Mouse (Mus musculus): ENCODE results near the gene Elk3. TPM values are rescaled to one million over a fixed set of nuclear protein-coding genes. Genes with fewer than 3 reads are reported as not detected.

Elk3 gene
- total RNA-seq, 2 experiments from 2014 or later, result 64.1 to 67.2 TPM

DNA sequence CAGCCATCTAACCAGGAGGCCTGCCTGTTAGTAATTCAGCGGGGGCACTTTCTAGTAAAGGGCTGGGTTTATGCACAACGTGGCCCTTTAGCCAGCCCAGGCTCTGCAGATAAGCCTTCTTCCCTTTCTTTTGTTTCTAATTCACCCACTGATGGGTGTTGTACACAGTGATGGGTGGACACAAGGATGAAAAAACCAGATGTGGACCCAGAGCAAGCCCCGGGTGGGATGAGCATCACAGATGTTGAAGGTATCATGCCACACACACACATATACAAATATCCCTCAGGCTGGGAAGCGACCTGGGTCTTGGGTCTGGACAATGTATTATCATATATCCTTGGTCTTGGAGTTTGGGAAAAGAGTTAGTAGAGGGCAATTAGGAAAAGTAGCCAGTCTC is 7.7 kb downstream of the Elk3 start:
- no peak for DNase-seq
- intact Hi-C loops (cut with DNase I), result no loop called here

DNA sequence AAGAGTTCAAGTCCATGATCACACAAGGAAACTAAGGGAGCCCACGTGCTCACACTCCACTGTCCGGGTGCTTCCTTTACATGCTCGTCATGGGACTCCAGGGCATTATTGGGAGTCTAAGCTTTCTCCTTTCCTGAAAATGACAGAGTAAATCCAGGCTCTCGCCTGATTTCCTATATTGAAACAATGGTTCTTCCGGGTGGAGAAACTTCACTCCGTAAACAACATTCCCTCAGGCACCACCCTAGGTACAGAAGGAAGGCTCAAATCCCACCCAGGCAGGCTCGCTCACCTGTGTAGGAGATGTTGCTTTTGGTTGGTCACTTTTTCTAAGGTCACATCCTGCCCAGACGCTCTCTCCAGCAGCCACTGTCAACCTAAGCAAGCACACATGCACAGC is 9.1 kb downstream of the Elk3 start:
- intact Hi-C loops (cut with DNase I), result no loop called here
- no peak for DNase-seq

DNA sequence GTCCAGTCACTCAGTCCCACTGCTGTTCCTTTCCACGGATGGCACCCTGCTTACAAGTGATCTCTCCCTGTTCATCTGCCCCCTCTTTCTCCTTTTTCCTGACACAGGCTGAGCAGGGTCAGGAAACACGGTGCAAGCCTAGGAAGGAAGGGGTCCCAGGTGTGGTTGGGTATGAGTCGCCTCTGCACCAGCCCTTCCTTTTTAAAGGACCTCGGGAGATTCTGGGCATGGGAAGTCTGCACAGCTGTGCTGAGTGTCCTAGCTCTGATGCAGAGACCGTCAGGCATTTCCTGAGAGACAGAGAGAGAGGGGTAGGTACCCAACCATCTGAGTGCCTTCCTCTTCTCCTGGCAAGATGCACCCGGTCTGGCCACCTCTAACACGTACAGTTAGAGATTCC is 12.7 kb downstream of the Elk3 start:
- intact Hi-C loops (cut with DNase I), result loop anchor here (5.0 kb wide), 1 partner anchor 39 kb away; no protein-coding TSS in a partner anchor
- no peak for DNase-seq

DNA sequence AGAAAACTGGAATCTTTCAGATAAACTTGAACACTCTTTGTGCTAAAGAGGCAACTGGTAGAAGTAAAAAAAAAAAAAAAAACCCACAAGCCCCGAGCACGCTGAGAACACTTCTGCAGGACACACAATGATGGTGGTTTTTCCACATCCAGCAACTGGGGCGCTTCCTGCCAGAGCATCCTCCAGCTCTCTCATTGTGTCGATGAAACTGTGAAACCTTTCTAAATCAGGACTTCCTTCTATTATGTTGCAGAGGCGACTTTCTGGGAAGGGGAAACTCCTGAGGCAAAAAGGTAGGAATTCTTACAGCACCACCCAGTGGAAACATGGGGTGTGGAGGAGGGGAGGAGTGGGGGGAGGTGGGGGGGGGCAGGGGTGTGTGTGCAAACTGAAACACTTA is 13.2 kb downstream of the Elk3 start:
- DNase-seq, result no peak
- intact Hi-C loops (cut with DNase I), result loop anchor here (5.0 kb wide), 1 partner anchor 40 kb away; no protein-coding TSS in a partner anchor

DNA sequence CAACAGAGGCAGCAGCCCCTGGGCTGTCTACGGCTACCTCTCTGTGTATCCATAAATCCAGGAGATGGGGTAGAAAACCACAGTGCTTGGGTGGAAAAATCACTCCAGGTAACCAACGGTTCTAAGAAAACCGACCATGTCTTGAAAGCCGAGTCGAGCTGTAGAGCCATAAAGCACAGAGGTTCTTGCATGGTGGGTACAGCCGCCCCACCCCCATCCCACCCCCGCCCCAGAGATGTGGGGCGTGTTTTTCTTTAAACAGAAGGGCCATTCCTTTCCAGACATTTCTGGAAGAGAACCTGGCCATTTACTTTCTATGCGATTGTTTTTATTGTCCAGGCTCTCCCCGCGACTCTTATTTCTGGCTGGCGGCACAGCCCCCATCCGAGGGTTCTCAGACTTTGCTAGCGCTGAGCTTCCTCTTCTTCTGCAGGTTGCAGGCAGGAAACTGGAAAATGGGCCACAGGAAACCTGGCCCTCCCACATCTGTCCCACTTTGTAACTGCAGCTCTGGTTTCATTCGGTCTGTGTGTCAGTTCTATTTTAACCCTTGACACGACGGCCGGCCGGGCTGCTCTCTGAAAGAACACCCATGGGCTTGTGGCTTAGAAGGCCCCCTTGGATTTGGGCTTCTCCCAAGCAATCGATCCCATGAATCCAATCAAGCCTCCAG is 16.3 kb downstream of the Elk3 start:
- intact Hi-C loops (cut with DNase I), result loop anchor here (5.0 kb wide), 2 partner anchors 43 to 78 kb away; no protein-coding TSS in a partner anchor
- no peak for DNase-seq

DNA sequence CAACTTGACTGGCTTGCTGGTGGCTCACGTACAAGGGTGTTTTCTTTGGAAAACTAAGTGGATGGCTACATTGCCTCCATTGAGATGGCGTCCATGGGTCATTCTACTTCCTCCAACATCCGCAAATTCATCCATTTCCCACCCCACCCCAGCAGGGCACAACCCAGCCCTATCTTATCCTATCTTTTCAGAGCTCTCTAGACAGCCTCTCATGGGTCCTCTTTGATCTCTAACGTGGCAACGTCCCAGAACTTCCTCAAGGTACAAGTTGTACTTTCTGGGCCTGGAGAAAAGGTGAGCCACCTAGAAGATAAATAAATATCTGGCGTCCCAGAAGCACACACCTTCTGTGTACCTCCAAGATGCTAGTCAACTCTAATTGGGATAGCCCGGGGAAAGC is 17.3 kb downstream of the Elk3 start:
- intact Hi-C loops (cut with DNase I), result loop anchor here (2.0 to 5.0 kb wide), 4 partner anchors 15 to 177 kb away; no protein-coding TSS in a partner anchor
- DNase-seq, result no peak

DNA sequence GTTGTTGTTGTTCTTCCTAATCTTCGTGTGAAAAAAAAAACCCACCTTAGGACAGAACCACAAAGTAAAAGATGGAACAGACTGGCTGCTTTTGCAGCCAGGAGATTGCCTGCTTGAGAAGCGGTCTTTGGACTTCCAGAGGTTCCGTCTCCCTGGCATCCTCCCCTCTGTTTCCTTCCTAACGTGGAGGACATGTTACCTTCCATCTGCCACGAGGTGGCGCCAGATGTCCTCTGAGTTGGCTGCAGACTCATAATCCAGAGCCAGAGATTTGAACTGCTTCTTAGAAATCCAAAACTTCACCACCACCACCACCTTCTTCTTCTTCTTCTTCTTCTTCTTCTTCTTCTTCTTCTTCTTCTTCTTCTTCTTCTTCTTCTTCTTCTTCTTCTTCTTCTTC is 19.1 kb downstream of the Elk3 start:
- intact Hi-C loops (cut with DNase I), result loop anchor here (2.0 to 5.0 kb wide), 5 partner anchors 17 to 179 kb away; partner anchors contain the start of gene Cdk17
- DNase-seq, result peak; percentile 89 to 91

DNA sequence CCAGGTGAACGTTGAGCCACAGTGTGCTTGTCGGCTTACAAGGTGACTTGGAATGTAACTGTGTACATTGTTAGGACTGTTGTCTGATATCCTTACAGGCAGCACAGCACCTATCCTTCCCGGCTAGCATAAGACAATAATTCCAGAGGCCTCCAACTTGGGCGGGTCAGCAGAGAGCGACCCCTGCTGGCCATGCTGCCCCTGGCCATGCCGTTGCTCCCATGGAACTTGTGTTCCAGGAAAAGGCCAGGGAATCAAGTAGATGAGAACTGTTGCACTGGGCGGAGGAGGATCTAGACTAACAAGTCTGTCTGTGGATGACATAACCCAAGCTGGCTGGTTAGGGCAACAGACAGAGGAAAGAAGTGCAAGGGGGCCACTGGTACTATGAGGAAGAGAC is 19.6 kb downstream of the Elk3 start:
- intact Hi-C loops (cut with DNase I), result loop anchor here (2.0 to 5.0 kb wide), 2 partner anchors 81 to 131 kb away; partner anchors contain the start of gene Cdk17
- DNase-seq, result peak; percentile 73 to 83

DNA sequence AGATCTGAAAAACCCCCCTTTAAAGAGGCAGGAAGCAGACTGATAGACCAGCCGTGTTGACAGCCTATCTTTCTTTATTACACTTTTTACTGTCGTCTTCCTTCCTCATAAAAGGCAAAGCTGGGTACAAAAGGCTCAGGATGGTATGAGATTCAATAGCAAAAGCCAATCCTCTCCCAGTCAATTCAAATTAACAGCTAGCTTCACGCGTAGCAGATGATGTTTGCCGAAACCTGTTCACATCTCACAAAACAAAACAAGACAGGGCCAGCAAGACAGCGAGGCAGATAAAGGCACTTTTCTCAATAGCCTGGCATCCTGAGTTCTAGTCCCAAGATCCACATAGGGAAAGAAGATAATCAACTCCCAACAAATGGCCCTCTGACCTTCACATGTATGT is 21.5 kb downstream of the Elk3 start:
- no peak for DNase-seq
- intact Hi-C loops (cut with DNase I), result loop anchor here (10.0 kb wide), 1 partner anchor 225 kb away; no protein-coding TSS in a partner anchor

DNA sequence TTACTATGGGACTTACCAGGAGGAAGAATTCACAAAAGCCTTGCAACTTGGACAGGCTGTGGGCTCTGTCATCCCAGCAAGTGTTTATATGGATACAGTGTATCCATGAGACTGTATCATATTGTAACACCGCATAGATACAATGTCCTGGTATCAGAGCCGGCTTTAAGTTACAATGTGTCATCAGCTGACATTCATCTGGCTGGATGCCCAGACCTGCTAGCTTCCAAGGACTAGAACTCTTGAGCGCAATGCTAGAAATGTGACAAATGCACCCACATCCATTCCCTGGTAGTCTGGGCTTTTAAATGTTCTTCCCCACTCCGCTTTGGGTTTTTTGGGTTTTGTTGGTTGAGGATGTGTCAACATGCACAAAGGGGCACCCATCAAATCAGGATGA is 22.6 kb downstream of the Elk3 start:
- intact Hi-C loops (cut with DNase I), result loop anchor here (10.0 kb wide), 1 partner anchor 224 kb away; no protein-coding TSS in a partner anchor

DNA sequence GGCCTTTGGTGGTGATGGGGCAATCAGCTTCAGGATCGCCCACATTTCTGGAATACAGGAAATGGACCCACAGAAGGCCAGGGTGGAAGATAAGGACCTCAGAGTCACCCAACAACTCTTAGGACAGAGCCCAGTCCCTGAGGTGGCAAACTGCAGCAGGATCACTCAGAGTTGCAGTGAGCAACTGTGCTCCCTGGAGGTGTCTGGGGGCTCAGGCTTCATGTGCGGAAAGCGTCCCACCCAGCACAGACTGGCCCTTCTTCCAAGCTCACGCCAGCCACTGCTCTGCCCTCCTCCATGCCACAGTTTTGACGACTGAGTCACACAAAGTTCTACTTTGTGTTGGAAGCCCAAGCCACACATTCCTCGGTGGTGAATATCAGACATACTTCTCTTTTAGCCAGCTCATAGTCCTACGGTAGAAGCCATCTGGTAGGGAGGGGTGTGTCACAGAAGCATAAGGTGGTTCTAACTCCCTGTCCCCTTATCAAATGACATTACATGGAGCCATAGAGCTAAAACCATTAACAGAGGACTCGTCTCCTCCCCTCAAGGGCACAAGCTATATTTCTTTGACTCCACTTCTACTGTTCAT is 23.3 kb downstream of the Elk3 start:
- DNase-seq, result no peak
- intact Hi-C loops (cut with DNase I), result loop anchor here (10.0 kb wide), 1 partner anchor 223 kb away; no protein-coding TSS in a partner anchor

More for the DNA sequence above, 22.6 kb downstream of the Elk3 start:
- DNase-seq, result no peak

DNA sequence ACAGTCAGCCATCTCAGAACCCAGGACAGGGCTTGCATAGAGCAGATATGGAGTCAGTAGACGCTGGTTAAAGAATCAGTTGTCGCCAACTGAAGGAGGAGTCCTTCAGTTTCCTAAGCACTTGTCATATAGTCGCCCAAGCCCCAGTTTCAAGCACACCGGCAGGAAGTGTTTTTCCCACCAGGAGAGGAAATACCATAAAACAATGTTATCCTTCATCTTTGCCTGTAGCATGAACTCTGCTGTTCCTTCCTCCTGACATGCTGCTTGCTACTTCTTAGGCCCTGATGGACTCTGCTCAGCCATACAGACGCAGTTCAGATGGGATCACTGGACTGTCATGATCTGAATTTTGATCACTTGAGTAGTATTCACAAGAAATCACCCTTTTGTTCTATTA is 25.4 kb downstream of the Elk3 start:
- DNase-seq, result no peak
- intact Hi-C loops (cut with DNase I), result loop anchor here (10.0 kb wide), 1 partner anchor 221 kb away; no protein-coding TSS in a partner anchor

DNA sequence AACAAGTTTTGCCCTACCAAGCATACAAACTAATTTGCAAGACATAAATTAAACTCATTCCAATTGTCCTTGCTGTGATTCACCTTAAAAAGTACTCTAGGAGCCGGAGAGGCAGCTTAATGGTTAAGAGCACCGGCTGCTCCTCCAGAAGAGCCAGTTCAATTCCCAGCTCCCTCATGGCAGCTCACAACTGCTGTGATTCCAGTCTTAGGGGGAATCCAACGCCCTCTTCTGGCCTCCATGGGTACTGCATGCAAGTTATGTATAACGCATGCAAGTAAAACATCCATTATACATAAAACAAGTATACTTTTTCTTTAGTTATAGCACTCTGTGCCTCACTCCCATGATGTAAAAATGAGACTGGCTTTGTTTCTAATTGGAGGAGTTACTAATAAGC is 27.7 kb downstream of the Elk3 start:
- intact Hi-C loops (cut with DNase I), result loop anchor here (10.0 kb wide), 1 partner anchor 218 kb away; no protein-coding TSS in a partner anchor

DNA sequence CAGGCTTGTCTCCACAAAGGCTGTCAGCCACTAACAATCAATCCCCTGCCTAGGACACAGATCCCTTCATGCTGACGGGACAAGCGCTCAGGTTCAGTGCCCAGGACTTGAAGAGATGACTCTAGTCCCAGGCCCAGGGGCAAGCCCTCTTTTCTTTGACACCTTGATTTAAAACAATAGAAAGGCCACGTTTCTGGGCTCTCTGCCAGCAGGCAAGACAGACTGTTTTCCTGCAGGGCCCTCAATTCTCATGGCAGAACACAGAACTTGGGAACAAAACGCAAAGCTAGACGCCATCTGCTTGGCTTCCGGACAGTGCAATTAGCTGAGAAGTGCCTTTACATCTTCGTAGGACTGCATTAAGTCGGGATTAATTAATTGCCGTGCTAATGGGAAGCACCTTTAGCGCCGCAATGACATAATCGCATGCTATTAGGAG is 28.4 kb downstream of the Elk3 start:
- intact Hi-C loops (cut with DNase I), result loop anchor here (10.0 kb wide), 1 partner anchor 218 kb away; no protein-coding TSS in a partner anchor
- DNase-seq, result peak; percentile 75 to 76

More for the DNA sequence above, 27.7 kb downstream of the Elk3 start:
- DNase-seq, result no peak

DNA sequence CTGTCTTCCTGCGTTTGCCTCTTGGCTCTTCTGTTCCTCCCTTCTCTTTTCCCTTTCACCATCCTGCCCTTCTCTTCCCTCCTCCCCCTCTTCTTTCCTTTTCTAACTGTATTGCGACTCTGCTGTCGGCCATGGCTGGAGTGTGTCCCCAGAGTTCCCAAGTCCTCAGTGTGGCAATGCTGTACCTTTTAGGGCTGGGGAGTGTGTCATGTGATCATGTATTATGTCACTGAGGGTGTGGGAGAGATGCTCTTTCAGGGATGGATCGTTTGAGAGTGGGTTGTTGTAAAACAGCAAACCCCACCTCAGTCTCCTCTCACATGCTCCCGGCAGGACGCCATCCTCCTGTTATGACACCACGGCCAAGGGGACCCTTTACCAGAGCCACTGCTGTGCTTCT is 29.8 kb downstream of the Elk3 start:
- intact Hi-C loops (cut with DNase I), result loop anchor here (10.0 kb wide), 1 partner anchor 216 kb away; no protein-coding TSS in a partner anchor
- no peak for DNase-seq

DNA sequence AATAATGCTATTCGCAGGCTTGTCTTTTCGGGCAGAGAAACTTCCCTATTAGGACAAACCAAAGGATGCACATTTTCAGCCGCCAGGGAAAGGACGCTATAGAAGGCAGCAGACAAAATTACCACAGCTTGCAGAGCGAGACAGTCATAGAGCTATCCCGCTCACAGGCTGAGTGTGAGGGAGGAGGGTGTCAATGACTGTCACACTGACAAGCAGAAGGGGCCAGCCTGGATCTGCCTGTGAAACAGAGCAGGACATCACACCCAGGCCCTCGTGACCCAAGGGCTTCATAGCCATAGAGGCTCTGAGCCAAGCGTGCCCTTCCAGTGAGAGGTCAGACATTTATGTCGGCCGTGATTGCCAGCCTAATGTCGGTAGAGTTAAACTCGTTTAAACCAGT is 30.3 kb downstream of the Elk3 start:
- DNase-seq, result no peak
- intact Hi-C loops (cut with DNase I), result loop anchor here (10.0 kb wide), 1 partner anchor 216 kb away; no protein-coding TSS in a partner anchor

DNA sequence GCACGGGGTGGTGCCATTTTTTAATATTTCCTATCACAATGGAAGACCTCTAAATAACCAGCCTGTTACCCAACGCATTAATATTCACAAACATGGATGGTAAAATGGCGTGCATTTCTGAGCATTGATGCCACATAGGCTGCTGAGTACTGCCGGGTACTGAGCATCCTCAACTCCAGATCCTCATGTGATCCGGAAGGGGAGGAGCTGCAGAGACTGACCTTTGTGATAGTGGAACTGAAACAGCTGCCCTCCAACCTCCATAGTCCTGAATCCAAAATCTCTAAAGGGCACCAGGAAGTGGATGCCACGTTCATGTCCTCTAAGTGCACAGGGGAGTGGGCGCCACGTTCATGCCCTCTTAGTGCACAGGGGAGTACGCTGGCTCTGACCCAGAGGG is 31.9 kb downstream of the Elk3 start:
- intact Hi-C loops (cut with DNase I), result no loop called here
- no peak for DNase-seq

DNA sequence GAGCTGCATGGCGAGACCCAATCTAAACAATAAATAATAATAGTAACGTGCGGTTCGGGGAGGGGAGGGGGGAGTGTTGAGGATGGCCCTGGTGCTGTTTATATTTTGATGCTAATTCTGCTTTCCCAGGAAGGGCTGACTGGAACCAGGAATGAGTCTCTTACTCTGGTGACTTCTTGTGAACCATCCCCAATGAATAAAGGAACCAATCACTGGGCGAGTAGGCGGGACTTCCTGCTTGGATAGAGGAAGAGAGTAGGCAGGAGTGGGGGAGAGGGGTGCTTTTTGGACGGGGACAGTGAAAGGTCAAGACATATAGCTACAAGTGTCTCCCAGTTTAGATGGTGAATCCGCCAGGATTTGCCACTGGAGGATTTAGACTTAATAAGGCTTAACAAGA is 32.6 kb downstream of the Elk3 start:
- intact Hi-C loops (cut with DNase I), result no loop called here
- no peak for DNase-seq

DNA sequence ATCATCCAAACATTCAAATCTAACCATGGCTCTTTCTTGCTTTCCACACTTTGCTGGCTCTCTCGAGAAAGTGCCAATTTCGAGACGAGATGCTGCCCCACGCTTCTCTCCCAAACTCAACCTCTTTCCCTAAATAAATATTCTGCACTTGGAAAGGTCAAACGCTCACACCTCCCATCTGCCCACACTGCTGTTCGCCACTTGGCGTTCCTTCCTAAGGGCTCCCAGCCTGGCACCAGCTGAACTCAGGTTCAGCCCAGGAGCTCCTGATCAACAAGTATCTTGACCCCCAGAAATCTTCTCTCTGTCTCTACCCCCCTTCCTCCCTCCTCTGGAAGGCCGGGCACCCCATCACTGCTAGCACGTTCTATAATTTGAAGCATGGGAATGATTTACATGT is 34.1 kb downstream of the Elk3 start:
- no peak for DNase-seq
- intact Hi-C loops (cut with DNase I), result no loop called here

DNA sequence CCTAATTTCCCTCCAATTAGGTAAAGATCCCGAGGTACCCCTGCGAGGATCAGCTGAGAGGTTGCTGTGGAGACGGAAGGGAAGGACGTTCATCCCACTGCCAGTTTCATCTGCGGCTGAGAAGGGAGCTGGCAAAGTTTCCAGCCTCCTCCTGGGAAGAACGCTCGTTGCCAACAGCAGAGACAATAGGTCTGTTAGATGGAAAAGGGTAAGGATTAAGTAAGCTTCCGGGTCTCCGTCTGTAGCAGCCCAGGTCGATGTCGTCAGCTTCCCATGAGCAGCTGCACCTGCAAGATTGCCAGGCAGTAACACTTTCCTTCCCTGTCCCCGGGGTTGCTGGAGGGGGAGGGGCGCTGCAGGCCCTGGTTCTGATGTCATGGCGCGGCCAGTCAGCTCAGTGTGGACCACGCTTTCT is 34.6 kb downstream of the Elk3 start:
- peak; percentile 78 for DNase-seq
- intact Hi-C loops (cut with DNase I), result no loop called here
